Mouse (Mus musculus) layer of hippocampus, adult 18-20 months (tissue): ENCODE measurements around the gene Zfp451. TPM values are rescaled to one million over a fixed set of nuclear protein-coding genes. Genes with fewer than 3 reads are reported as not detected.
"Not testable (repeated sequence)": the region's sequence is repeated elsewhere in the genome, so short reads cannot be mapped to it uniquely, and the experiment has no call there.

Experiments
- DNase-seq, 2 experiments: peaks; one replicate each; pipeline ENCODE4 v3.0.0; 2022; ENCODE audit warnings: low spot score in 2 of 2
- long read RNA-seq: library from polyadenylated mRNA; stranded (forward); transcript quantifications from one replicate; pipeline ENCODE4 v2.0.0, GENCODE M21; 2021
- total RNA-seq, 2 experiments: library from RNA; stranded (reverse); gene quantifications; 2 replicates each; pipeline ENCODE4 v1.2.3; 2021

Zfp451 gene
- 10 to 100 TPM; 47.2 to 55.0 TPM for total RNA-seq
- long read RNA-seq, full-length matches to known transcripts = 28 of 39 reads
- long read RNA-seq, partial matches to known transcripts = 3 of 39 reads
- long read RNA-seq, other reads (novel, unspliced or antisense) = 8 of 39 reads

DNA sequence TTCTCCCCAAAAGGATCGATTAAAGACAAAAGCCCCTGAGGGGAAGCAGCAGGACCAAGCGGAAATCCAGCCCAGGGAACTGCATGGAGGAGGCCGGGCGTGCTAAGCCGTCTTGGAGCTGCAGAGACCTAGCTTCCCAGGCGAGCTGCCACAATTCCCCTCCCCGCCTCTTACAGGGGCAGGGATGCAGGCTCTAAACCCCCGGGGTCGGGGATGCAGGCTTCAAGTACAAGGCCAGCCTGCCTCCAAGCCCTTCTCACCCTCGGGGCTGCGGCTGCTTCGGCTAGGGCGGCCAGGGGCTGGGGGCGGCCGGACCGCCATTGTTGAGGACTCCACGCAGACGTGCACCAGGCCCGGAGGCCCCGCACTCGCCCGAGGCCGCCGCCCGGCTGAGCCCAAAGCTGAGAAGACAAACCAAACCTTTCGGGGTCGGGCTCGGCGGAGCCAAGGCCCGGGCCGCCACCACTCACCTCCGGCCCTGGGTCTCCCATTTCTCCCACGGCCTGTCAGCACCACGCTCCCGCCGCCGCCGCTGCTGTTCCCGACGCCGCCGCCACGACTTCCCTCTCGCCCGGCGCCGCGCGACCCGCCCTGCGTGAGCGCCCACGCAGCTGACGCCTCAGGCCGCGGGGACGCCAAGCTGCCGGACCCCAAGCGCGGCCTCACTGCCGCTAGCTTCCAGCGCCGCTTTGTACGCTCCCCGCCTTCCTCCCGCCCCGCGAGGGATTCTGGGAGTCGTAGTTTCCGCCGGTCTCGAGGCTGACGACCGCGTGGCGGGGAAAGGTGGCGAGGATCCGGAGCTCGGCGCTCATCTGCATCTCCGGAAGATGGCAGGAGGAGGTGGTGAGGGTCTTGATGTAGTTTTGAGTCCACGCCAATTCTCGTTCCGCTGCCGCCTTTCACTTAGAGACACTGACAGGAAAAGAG is at the start of gene Zfp451:
TSS of gene Zfp451 (minus strand) at position 728 of the 927 bp plus-strand sequence.
- DNase-seq = peak; percentile 89 to 91

DNA sequence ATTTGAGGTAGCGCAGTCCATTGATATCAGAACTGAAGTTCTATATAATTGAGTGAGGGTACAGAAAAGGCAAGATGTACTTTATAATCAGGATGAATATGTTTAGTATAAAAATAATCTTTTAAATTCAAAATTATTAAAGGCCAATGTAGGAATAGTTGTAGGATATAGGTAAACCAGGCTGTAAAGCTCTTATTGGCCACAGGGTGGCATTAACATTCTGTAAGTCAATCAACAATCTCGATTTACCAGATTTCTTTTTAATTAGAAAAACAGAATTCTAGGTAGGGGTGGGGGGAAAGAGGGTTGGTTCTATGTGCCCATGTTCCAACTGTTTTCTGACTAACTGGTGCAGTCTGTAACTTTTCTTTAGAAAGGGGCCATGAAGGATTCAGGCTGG is 32.4 kb upstream of the Zfp451 start:
- no peak for DNase-seq

DNA sequence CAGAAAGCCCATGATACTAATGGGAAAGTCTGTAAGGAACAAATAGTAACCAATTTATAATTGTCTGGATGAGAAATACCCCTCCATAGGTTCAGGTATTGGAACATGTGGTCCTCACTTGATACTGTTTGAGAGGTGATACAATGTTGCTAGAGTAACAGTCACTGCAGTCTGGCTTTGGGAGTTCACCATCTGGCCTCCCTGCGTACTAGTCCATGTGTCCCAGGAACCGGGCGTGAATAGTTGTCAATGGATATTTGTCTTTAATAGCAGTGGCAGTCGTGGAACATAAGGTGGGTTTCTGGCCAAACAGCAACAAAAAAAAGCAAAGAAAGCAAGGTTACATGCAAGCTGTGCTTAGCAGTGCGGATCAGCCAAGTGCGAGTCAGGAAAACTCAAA is 29.4 kb upstream of the Zfp451 start:
- peak in 1 of 2 experiments; percentile 14 for DNase-seq

DNA sequence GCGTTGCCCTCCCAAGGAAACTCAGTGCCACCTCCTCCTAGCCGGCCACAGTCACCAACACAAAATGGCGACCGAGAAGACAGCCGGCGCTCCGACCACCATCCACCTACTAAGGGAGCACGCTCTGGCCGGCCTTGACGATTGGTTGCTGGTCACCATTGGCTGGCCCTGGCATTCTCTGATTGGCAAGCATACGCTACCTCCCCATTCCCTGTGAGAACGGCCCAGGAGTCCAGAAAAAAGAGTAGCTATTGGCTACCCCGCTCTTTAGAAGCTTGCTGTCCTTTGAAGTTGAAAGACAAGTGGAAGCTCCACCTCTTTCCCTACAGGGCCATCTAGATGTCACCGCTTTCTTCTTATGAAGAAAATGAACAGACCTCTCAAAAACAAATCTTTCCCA is 24.6 kb upstream of the Zfp451 start:
- DNase-seq = not testable (repeated sequence)

DNA sequence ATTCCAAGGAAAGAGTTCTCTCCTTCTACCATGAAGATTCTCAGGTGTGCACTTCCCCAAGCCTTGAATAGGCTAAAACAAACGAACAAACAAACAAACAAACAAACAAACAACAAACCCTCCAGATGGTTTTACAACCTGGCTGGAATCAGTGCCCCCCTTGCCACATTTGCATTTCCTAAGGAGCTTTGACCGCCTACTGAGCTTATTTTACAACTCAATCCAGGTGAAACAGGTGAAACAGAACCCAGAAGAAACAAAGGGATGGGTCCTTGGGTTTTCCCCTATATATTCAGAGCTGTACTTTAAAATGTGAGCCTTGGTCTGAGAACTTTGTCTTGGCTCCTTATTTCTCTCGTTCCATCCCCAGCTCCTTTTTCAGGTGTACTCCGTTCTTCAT is 16.2 kb upstream of the Zfp451 start:
- no peak for DNase-seq

DNA sequence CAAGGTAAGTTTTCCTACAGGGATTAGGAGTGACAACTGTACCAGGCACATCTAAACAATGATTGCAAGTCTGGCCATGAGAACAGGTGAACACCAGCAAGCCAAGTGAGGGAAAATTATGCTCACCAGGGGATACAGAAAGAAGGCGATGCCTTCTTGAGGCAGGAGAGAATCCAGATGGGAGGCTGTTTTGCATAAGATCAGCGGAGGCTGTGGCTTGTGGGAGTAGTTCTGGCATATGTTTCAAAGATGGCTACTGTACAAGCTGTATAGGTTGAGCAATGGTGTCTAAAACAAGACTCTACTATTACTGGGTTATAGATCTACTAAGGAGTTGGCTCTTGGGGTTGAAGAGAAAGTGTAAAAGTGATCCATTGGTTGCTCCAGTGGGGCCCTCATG is 3.5 kb upstream of the Zfp451 start:
- DNase-seq = peak in 1 of 2 experiments; percentile 30

DNA sequence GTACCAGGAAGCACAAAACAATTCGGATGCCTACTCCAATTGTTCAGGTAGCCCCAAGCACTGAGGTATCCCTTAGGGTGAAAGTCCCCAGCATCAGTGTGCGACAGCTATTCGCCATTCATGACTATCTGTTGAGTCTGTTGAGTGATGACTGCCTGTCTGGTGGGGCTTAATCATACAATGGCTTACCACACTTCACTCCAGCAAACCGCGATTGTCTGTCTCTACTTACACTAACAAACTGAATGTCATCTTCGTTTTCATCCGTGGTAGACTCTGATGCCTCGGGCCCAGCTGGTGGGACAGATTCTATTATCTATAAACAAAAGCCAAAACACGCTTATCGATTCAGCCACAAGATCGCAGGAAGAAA is 914 bp downstream of the Zfp451 start:
- DNase-seq = peak in 1 of 2 experiments; percentile 17

DNA sequence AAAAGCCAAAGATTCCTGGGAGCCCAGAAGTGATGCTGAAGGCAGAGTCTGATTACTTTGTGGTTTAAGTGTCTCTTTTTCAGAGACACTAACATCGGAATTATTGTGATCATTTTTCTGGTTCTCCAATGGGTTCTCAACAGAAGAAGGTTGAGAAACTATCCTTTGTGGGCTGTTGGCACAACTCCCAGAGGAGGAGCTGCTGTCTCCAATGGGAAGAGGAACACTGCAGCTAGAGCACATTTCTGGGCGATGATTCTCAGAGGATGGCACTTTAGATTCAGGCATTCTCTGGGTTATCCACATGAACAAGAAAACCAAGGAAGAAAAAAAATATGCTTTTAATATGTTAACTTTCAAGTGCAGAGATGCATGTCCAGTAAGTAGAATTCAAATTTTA is 11.1 kb downstream of the Zfp451 start:
- peak in 1 of 2 experiments; percentile 71 for DNase-seq

DNA sequence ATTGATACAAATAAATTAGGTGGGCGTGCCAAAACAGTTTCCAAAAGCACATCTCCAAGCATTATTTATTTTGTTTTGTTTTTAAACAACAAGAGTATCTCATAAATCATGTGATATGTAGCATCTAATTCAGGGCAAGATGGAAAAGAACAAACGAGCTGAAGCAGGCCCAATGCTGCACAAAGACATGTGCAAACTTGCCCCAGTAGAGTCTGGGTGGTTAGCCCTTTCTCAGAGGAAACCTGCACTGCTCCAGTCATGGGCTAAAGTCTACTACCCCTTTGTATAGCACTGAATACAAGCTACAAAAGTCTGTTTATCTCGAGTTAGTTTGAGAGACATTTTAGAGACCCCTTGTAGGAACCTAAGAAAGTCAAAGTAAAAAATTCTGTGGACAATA is 14.8 kb downstream of the Zfp451 start:
- no peak for DNase-seq

DNA sequence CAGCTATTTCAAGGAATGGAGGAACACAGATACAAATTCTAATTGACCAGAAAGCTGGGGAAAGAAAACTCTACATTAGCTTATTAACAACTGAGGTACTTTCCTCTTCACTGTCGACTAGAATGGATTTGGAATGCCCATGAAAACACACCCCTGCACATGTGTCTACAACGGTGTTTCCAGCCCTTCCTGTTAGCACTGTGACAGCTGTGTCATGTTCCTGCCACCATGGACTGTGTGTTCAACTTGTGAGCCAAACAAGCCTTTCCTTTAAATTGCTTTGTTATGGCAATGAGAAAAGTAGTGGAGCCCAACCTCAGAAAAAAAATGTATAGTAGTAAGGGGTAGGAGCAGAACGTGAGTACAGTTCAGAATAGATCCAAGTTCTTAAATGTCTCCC is 25.9 kb downstream of the Zfp451 start:
- DNase-seq = no peak

DNA sequence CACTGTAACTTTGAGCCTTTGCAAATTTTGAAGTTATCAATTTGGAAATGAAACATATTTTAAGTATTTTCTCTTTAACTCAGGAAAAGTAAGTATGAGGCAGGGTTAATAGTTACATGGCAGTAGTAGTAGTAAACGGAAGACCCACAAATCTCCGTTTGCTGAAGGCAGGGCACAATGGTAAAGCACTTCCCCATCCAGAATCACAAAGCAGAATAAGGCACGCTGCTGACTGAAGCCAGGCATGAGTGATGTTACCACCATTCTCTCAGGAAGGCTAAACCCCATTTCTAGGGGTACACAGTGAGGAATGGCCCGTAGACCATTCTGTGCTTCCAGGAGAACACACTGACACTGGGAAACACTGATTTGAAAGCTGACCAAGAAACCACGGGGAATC is 26.3 kb downstream of the Zfp451 start:
- no peak for DNase-seq

DNA sequence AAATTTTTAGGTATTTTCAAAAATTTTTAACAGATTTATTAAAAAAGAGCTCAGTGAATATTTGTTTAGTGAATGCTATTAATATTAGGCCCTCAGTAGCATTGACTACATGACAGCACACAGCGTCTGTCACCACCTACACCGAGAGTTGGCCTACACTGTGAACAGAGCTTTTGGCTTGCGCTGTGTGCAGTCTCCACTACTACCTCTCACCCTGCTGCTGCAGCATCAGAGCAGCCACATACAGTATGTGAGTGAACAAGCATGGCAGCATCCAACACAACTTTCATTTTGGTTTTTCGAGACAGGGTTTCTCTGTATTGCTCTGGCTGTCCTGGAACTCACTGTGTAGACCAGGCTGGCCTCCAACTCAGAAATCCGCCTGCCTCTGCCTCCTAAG is 29.8 kb downstream of the Zfp451 start:
- DNase-seq = peak; percentile 29 to 56

DNA sequence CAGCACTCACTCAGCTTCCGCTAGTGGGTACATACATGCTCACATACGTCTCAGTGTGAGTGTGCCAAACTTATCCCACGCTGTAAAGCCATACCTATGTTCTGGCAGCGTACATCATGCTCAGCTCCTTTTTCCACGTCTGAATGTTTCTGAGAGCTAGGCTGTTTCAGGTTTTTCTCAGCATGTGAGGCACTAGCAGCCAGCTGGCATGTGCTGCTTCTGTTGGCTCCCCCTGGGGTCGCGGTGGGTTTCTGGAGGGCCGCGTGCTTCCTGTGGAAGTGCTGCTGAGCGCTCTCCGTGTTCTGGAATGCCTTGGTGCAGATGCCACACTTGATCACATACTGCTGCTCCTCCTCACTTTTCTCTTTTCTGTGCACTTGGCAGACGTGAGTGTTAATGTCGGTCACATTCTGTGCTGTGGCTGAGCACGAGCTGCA is 38.2 kb downstream of the Zfp451 start:
- DNase-seq = peak in 1 of 2 experiments; percentile 44

DNA sequence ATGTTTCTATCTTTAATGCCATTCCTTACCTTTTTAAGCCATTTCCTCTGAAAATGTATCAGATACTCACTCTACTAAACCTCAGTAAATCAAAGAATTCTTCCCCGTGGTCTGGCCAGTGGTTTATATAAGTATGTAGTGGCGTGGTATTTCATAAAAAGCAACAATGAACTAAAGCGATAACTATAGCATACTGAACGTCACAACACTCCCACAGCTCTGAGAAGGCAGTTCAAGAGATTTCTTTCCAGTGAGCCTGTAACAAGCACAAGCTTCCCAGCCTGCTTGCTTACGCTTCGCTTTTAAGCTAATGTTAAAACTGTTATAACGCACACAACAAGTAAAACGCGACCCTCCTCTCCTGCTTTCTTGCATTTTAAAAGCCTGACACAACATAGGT is 42.3 kb downstream of the Zfp451 start:
- no peak for DNase-seq

DNA sequence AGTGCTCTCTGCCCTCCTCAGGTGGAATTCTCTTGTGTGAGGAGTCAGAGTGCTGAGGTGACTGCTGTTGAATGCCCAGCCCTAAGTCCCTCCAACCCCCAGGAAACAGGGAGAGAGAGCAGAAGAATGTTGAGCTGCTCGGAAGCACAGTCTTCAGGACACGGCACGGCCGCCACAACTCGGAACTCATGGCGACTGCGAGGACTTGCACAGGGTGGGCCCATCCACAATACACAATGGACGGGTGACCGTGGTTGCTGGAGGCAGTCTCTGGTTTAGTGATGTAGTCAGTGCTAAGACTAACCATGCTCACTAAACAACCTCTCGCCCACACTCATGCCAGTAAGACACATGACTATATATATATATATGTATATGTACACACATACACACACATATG is 42.8 kb downstream of the Zfp451 start:
- DNase-seq = no peak

DNA sequence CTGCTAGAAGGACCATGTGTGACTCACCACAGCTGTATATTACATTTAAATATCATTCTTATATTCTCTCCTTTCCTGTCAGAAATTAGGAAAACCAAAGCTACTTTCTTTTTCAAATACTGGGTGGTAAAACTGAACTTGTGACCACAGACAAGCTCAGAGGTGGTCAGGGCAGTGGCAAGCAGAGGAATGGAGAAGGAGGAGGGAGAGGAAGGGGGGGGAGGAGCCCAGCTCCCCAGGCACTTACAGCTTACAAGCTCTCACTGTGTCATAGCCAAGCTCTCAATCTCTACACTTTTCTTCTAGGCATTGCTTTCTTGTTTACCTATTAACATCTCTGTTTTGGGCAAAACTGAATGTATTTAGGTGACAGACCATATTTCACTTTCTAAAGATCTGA is 45.6 kb downstream of the Zfp451 start:
- no peak for DNase-seq

DNA sequence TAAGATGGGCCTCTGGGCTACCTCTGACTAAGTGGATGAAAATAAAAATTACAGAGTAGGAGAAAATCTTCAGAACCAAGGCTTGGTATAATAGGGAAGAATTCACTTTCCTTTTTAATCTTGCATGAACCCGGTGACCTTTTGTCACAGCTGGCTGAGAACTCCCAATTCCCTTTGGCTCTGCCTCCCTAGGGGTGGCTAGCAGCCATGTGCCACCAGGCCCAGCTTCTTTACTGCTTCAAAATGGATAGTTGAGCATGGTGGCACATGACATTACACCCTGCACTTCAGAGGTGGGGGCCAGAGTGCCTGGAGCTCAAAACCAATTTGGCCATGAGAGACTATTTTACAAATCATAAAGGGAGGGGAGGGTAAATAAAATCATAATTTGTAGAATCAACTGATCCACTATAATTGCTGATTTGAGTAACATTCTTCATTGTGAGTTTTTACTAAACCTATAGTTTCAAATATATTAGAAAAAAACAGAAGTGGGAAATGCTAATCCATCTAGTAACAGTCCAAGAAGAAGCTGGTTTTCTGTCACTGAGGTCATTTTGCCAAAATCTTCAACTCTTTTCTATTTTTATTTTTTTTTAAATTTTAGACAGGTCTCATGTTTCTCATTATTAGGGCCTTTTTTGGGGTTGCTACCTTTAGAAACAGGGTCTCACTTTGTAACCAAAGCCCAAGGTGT is 46.2 kb downstream of the Zfp451 start:
- DNase-seq = no peak

DNA sequence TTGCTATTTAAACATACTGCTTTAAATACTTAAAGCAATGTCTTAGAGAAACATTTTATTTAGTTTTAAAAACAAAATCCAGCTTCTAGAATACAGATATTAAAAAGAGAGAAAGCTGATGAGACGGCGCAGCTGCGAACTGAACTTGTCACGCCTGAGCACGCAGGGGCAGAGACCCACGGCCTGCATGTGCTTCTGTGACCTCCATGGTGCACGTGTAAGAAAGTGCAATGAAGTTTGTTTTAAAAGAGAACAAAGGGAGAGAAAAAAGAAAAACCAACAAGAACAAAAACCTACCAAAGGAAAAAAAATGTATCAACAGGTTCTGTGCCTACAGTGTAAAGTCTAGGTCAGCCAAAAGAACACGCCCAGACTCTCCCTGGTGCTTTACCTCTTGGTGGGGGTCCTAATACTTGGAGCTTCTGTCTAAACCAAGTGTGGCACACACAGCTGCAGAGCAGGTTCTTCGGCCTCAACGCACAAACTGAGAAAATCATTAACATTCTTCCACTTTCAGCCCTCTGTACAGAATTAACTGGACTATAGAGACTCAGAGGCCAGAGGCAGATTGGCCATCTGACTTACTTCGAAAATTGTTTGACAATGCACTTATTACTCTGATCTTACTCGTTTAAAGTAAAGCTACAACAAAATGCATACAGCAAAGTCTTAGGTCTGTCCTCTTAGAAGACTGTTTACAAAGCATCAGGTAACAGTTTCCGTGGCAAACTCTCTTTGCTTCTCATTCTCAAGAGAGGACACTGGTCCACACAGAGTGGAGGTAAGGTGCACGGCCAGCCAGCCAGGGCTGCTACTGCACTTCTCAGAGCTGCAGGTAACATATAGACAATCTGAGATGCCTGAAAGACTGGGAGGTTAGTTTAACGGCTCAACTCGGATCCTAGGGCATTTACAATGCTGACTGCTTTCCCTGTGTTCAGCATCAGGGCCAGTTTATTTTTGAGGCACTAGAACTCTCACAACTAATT is 47.6 kb downstream of the Zfp451 start:
- DNase-seq = no peak

DNA sequence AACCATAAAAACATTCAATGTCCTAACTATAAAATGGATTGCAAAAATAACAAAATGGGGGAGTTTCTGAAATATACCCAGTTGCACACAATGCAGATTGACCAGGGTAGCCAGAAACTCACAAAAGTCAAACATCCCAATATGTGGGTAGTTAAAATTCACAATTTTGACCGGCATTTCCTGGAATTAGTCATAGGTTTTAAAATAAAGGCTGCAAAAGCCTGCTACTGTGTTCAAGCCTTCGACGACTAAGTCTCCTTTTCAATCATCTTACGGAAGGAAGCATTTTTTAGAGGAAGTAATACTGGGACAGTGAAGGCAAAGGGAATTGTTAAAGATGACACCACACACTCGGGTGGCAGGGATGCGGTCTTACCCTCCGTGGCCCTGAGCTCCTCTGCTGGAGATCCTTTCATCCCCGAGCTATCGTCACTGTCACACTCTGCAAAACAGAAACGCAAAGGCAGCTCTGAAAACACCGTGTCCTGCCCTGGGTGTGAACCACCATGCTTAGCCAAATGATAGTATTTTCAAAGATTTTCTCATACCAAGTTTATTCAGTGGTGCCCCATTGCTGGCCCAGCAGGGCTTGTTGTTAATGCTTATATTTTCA is 48.8 kb downstream of the Zfp451 start:
- no peak for DNase-seq

DNA sequence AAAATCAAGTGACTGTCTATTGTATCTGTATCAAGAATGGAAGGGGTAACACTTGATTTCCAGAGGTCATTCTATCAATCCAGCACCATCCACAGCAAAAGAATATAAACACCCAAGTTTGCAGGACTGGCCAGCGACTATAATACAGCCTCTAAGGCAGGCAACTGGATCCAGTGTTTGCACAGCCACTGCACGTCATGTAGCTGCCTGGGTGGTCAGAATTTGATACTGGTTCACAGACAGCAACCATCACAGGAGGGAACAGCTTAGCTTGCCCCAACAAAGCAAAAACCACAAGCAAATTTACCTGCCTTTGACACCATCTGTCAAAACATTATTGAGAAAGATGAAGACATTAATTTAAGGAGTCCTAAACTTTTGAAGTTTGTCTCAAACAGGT is 50.6 kb downstream of the Zfp451 start:
- no peak for DNase-seq

DNA sequence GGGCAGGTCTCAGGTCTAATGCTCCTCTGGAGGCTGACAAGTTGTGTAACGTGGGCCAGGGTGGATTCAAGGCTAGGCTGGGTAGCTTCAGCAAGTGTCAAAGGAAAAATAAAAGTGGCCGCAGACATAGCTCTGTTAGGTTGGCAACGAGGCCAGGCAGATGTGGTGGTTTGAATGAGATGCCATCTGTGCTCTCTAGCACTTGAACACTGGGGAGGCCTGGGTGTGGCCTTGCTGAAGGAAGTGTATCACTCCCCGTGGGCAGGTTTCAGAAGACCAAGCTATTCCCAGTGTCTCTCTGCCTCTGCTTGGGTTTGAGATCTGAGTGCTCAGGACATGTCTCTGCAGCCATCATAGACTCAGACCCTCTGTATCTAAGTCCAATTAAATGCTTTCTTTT is 55.9 kb downstream of the Zfp451 start:
- no peak for DNase-seq
